14 mouse cellular contexts compared by ENCODE assay signal in the genomic region with DNA sequence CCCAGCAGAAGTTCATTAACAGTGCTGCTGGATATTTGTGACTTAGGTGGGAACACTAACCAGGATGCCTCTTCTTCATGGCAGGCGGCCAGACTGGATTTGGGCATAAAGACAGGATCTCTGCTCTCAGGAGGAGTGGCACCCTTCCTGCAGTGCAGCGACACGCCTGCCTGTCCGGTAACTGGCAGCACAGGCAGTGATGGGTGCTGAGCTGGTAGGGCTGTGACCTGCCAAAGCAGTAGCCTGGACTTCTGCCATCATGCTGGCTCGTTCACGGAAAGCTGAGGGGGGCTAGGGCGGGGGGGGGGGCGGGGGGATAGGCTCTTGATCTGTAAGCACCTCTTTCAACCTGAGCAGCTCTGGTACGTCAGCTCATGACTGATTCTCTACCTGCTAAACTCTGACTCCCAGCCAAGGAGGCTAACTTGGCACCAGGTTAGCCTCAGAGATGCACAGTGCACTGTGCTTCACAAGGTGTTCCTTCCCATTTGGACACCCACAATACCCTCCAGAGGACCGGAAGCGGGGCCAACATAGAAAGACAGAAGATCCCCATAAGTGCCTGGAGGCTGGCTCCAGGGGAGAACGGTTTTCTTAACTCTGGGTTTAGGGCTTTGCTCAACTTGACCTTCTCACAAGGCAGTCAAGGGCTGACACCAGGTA.
DNase-seq lines count a peak whose midpoint lies in the region; ATAC-seq and TF ChIP-seq lines count a peak whose summit lies in the region.
"Had no signal": no experiment of that assay in that cellular context is flagged by ENCODE, and none has a peak within 500 bp of the region (broad histone marks: within the 10 kb centered on the region; RNA-seq: fewer than 3 reads in every experiment).

No protein-coding gene starts in this region.

- no peak overlapping the region for H3K4me3 ChIP-seq in heart, postnatal 0 days (ENCODE audit: low read depth, low read length)
- H3K4me3 ChIP-seq: hindbrain, embryonic 10.5 days had no signal

- ATAC-seq in cerebellum, adult (ENCODE audit: insufficient number of reproducible peaks, low FRiP score, low TSS enrichment) = no peak
- peak; percentile 39; the same call in 1 of the 2 replicates for ATAC-seq in heart, postnatal 0 days (ENCODE audit: insufficient read depth, low read depth)

- no peak overlapping the region for H3K9ac ChIP-seq in heart, postnatal 0 days (replicated peaks; ENCODE audit: low read depth, low read length)

- 58% methylated on average over 12 of the region's 12 CpGs for WGBS in heart, postnatal 0 days

- H3K27me3 ChIP-seq in heart, postnatal 0 days (ENCODE audit: control insufficient read depth, insufficient read depth, low read length) = no peaks in the 10 kb centered on the region

- H3K4me1 ChIP-seq in heart, postnatal 0 days (ENCODE audit: control insufficient read depth, insufficient read depth) = peaks cover 28% of the 10 kb centered on the region

- H3K9me3 ChIP-seq in heart, postnatal 0 days (replicated peaks; ENCODE audit: control insufficient read depth, low read length) = no peaks in the 10 kb centered on the region

- H3K27ac ChIP-seq in heart, postnatal 0 days (ENCODE audit: low read depth) = peak overlapping the region; percentile 22
- H3K27ac ChIP-seq: hindbrain, embryonic 10.5 days had no signal

- peak; percentile 44 to 48 for DNase-seq in cerebellum, adult 18-20 months
- DNase-seq in heart, postnatal 0 days (ENCODE audit: low spot score) = no peak
- no peak for DNase-seq in heart, adult 8-10 months (ENCODE audit: low spot score)
- DNase-seq in NIH3T3 (ENCODE audit: low read depth) = peak; percentile 23
- peak; percentile 65 to 69 for DNase-seq in cerebellum, postnatal 14 days
- no peak for DNase-seq in adipocyte (ENCODE audit: low spot score)
- DNase-seq in frontal cortex, postnatal 14 days (ENCODE audit: low spot score in 2 of 2) = no peak
- DNase-seq: embryo, embryonic 11 days; kidney, adult 11 months; lung, postnatal 10 days; thymus, adult 2 months had no signal

- H3K36me3 ChIP-seq in heart, postnatal 0 days (replicated peaks; ENCODE audit: control insufficient read depth, insufficient read depth, low read length) = peaks cover 80% of the 10 kb centered on the region

- no peak for TF ChIP-seq EP300 in heart, postnatal 0 days (IDR thresholded peaks at IDR 0.05; ENCODE audit: low read depth)

- H3K4me2 ChIP-seq in heart, postnatal 0 days (ENCODE audit: low read depth, low read length) = no peak overlapping the region
- H3K4me2 ChIP-seq: liver, embryonic 11.5 days had no signal

- TF ChIP-seq CTCF in heart, postnatal 0 days (IDR thresholded peaks at IDR 0.05; ENCODE audit: low read depth) = no peak; the same call in 1 of the 2 replicates

Comparison
In these comparisons a context has a peak if more than half of its experiments do, and no peak if none do; other contexts are left out.
1. DNase-seq: peak in cerebellum, adult 18-20 months (2 of 2), NIH3T3 (single experiment) and cerebellum, postnatal 14 days (2 of 2); none in heart, postnatal 0 days (single experiment), heart, adult 8-10 months (single experiment), adipocyte (single experiment) and frontal cortex, postnatal 14 days (0 of 2).